Mouse (Mus musculus) stomach, postnatal 0 days (tissue): ENCODE data around the gene Rita1. TPM values are rescaled to one million over a fixed set of nuclear protein-coding genes. Genes with fewer than 3 reads are reported as not detected.

Experiments
- ATAC-seq: fragments of 200-750 bp; cut with Nextera tagmentation; 2 replicates; pipeline ENCODE4 v1.8.0; 2017; ENCODE audit not compliant: low FRiP score, low TSS enrichment
- DNase-seq: peaks from one replicate; pipeline ENCODE4 v3.0.0-alpha.2; 2016; ENCODE audit warnings: low spot score
- H3K27ac ChIP-seq: fragments of 300-500 bp; sonication (generic); replicated peaks from 2 replicates; pipeline ENCODE4 v1.5.1; 2014; ENCODE audit warnings: mild to moderate bottlenecking, control low read depth
- H3K27me3 ChIP-seq: fragments of 300-500 bp; sonication (generic); 2 replicates; pipeline ENCODE4 v1.6.1; 2014; ENCODE audit warnings: low read length; ENCODE audit not compliant: control insufficient read depth, insufficient read depth
- H3K36me3 ChIP-seq: fragments of 300-500 bp; sonication (generic); 2 replicates; pipeline ENCODE4 v1.6.1; 2014; ENCODE audit warnings: low read length, mixed read lengths; ENCODE audit not compliant: control insufficient read depth, insufficient read depth
- H3K4me1 ChIP-seq: fragments of 300-500 bp; sonication (generic); replicated peaks from 2 replicates; pipeline ENCODE4 v1.6.1; 2014; ENCODE audit warnings: antibody characterized with exemption; ENCODE audit not compliant: control insufficient read depth, insufficient read depth
- H3K4me2 ChIP-seq: fragments of 300-500 bp; sonication (generic); replicated peaks from 2 replicates; pipeline ENCODE4 v1.6.1; 2014; ENCODE audit warnings: low read depth, mild to moderate bottlenecking, control low read depth, moderate library complexity
- H3K4me3 ChIP-seq: fragments of 300-500 bp; sonication (generic); 2 replicates; pipeline ENCODE4 v1.5.1; 2014; ENCODE audit warnings: low read depth, low read length, control low read depth
- H3K9ac ChIP-seq: fragments of 300-500 bp; sonication (generic); 2 replicates; pipeline ENCODE4 v1.6.1; 2014; ENCODE audit warnings: mild to moderate bottlenecking, low read length, control low read depth, mixed read lengths
- H3K9me3 ChIP-seq: fragments of 300-500 bp; sonication (generic); 2 replicates; pipeline ENCODE4 v1.6.1; 2016; ENCODE audit warnings: low read length; ENCODE audit not compliant: control insufficient read depth
- CTCF ChIP-seq: IDR thresholded peaks from 2 replicates; pipeline ENCODE4 v1.5.1; 2016; ENCODE audit warnings: antibody characterized with exemption, low read depth, mild to moderate bottlenecking, moderate library complexity
- EP300 ChIP-seq: optimal IDR thresholded peaks from 2 replicates; pipeline ENCODE3; 2016; ENCODE audit warnings: antibody characterized with exemption
- WGBS: fragments of 180-500 bp; shearing (Covaris S2); extraction: QIAGEN DNeasy Blood & Tissue Kit; methylation state at CpG from one replicate; pipeline ENCODE4 v1.1.7; 2014; 5-methylcytosine and 5-hydroxymethylcytosine counted together
- polyA plus RNA-seq: library from polyadenylated mRNA; unstranded; fragments of >200 nt; fragmentation: Nextera tagmentation; extraction: Ambion mirVana; gene quantifications from 2 replicates; pipeline ENCODE4 v1.2.1, GENCODE M21; 2015

Gene Rita1
- polyA plus RNA-seq, 1 experiment from 2014 or later: 12.1 TPM

GRCm38 (mm10) chr5:120583511-120583910 is 28.9 kb downstream of the Rita1 start:
- ATAC-seq: no peak
- WGBS: 84% methylated on average over 4 of the region's 4 CpGs
- no peak overlapping the region for H3K4me3 ChIP-seq
- TF ChIP-seq EP300 (no peak), CTCF (no peak)
- peaks cover 16% of the 10 kb centered on the region; the same call in 1 of the 2 replicates for H3K36me3 ChIP-seq
- no peak overlapping the region for H3K27ac ChIP-seq
- H3K9ac ChIP-seq: no peak overlapping the region
- H3K4me2 ChIP-seq: no peak overlapping the region
- H3K27me3 ChIP-seq: no peaks in the 10 kb centered on the region
- no peaks in the 10 kb centered on the region for H3K9me3 ChIP-seq
- no peak for DNase-seq
- peaks cover 5% of the 10 kb centered on the region for H3K4me1 ChIP-seq

GRCm38 (mm10) chr5:120582002-120582401 is 30.4 kb downstream of the Rita1 start:
- ATAC-seq (no peak), DNase-seq (no peak)
- Histone ChIP-seq H3K4me2 (no peak overlapping the region), H3K9me3 (no peaks in the 10 kb centered on the region), H3K27me3 (no peaks in the 10 kb centered on the region), H3K4me1 (peaks cover 7% of the 10 kb centered on the region), H3K27ac (no peak overlapping the region), H3K36me3 (peaks cover 16% of the 10 kb centered on the region; the same call in 1 of the 2 replicates), H3K9ac (no peak overlapping the region), H3K4me3 (no peak overlapping the region)
- TF ChIP-seq CTCF (no peak), EP300 (no peak)
- WGBS: 78% methylated on average over 9 of the region's 9 CpGs

- ATAC-seq: no peak
- Histone ChIP-seq H3K4me2 (0 out of 2 replicates have a peak overlapping the region, but pooled peaks have one; percentile 37), H3K4me1 (peaks cover 9% of the 10 kb centered on the region; the same call in 1 of the 2 replicates), H3K9me3 (no peaks in the 10 kb centered on the region), H3K4me3 (no peak overlapping the region), H3K9ac (peak overlapping the region; percentile 4; the same call in 1 of the 2 replicates), H3K36me3 (peaks cover 16% of the 10 kb centered on the region; the same call in 1 of the 2 replicates), H3K27ac (peak overlapping the region; percentile 91), H3K27me3 (no peaks in the 10 kb centered on the region)
- TF ChIP-seq EP300: no peak
- no peak for TF ChIP-seq CTCF
- no peak for DNase-seq
- 90% methylated on average over 26 of the region's 26 CpGs for WGBS
Measured at GRCm38 (mm10) chr5:120579898-120580626, 32.3 kb downstream of the Rita1 start.

DNA sequence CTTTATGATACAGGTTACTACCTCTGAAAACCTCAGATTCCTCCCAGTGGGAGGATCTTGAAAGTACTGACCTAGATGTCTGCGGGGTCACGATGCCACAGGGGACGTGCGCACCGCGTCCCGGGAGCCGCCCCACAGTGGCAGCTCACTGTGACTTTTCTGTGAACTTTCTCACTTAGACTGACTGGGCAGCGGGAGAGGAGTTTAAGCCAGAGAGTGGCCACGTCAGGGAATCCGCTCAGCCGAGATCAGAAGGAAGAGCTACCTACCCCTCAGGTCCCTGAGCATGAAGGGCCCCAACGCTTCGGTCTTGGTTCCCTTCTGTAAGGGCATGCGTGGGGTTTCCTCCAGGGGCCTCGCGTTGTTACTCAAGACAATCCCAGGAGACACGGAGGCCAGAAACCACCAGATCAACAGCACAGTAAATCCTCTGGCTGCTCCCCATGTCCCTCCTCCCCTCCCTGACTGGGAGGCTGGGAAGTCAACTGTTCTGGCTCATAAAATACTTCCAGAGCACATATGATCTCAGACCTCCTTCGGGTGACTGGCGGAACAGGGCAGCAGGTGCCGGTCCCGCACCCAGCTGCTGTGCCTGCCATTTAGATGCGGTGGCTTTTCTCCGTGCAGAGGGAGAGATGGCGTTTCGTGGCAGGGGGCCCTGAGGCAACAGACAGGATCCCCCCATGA is 33.0 kb downstream of the Rita1 start:
- Histone ChIP-seq H3K27me3 (no peaks in the 10 kb centered on the region), H3K36me3 (0 out of 2 replicates have a peak, but pooled peaks cover 9% of the 10 kb centered on the region), H3K4me2 (peak overlapping the region; percentile 37), H3K4me3 (no peak overlapping the region), H3K27ac (peak overlapping the region; percentile 91), H3K9me3 (no peaks in the 10 kb centered on the region), H3K4me1 (peaks cover 9% of the 10 kb centered on the region; the same call in 1 of the 2 replicates), H3K9ac (peak overlapping the region; percentile 43; the same call in 1 of the 2 replicates)
- peak; percentile 58; the same call in 1 of the 2 replicates for ATAC-seq
- no peak for TF ChIP-seq CTCF
- TF ChIP-seq EP300: no peak
- DNase-seq: peak; percentile 55
- WGBS: 36% methylated on average over 26 of the region's 26 CpGs

DNA sequence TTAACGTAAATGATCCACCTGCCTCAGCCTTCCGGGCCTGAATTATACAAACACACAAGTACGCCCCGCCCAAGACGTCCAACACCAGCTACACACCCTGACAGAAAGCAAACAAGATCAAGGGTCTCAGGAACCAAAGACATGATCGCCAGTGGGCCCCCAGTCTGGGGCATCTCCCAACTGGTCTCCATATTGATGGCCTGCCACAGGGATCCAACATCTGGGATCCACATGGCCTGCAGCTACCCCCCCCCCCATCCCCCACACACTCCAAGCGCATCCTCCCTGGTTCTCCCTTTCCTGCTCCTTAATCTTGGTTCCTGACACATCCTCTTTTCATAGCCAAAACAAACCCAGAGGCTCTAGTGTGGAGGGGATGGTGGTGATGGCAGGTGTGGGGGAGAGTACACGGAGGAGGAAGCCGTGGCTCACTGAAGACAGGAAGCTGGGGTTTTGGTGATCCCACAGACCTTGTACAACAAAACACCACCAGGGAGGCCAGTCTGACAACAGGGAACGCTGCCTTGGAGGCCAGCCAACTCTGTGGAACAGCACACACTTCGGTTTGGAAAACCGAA is 33.8 kb downstream of the Rita1 start:
- ATAC-seq: peak; percentile 31
- peak overlapping the region; percentile 37 for H3K4me2 ChIP-seq

More for the DNA sequence above, 33.8 kb downstream of the Rita1 start:
- WGBS: 18% methylated on average over 12 of the region's 12 CpGs
- Histone ChIP-seq H3K4me3 (no peak overlapping the region), H3K27me3 (no peaks in the 10 kb centered on the region), H3K4me1 (peaks cover 9% of the 10 kb centered on the region; the same call in 1 of the 2 replicates), H3K27ac (peak overlapping the region; percentile 91), H3K36me3 (0 out of 2 replicates have a peak, but pooled peaks cover 4% of the 10 kb centered on the region), H3K9ac (0 out of 2 replicates have a peak overlapping the region, but pooled peaks have one; percentile 43), H3K9me3 (no peaks in the 10 kb centered on the region)
- DNase-seq: peak; percentile 41
- TF ChIP-seq EP300 (no peak), CTCF (no peak)
